In the genomic region with DNA sequence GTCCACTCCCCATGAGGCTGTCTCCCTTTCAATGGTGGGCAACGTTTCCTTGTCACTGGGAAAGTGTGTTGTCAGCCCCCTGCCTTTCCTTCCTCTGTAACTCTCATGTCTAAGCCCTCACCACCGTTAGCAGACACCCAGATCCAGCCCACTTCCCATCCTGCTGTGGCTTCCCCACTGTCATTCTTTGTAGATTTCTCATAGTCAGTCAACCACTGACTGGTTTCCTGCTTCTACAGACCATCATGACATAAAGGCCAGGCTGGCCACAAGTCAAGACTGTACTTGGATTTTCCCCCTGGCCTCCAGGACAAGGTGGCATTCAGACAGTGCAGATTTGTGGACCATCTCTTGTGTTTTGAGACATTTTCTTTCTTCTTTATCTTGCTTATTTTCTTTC, we compare ENCODE assay signal across 13 mouse cellular contexts.
"Had no signal": no experiment of that assay in that cellular context is flagged by ENCODE, and none has a peak within 500 bp of the region (broad histone marks: within the 10 kb centered on the region; RNA-seq: fewer than 3 reads in every experiment).

No protein-coding gene starts in this region.

- H3K4me3 ChIP-seq: limb, embryonic 15.5 days; liver, embryonic 12.5 days; midbrain, embryonic 13.5 days; neural tube, embryonic 15.5 days; stomach, embryonic 15.5 days had no signal

- H3K27ac ChIP-seq: limb, embryonic 15.5 days; liver, embryonic 12.5 days; midbrain, embryonic 13.5 days; neural tube, embryonic 15.5 days; stomach, embryonic 15.5 days had no signal

- H3K9me3 ChIP-seq: limb, embryonic 15.5 days; liver, embryonic 12.5 days; midbrain, embryonic 13.5 days; neural tube, embryonic 15.5 days; stomach, embryonic 15.5 days had no signal

- H3K27me3 ChIP-seq: limb, embryonic 15.5 days; liver, embryonic 12.5 days; midbrain, embryonic 13.5 days; neural tube, embryonic 15.5 days; stomach, embryonic 15.5 days had no signal

- H3K4me1 ChIP-seq: liver, embryonic 12.5 days; neural tube, embryonic 15.5 days; stomach, embryonic 15.5 days had no signal

- H3K9ac ChIP-seq: limb, embryonic 15.5 days; liver, embryonic 12.5 days; lung, embryonic 14.5 days; midbrain, embryonic 13.5 days; neural tube, embryonic 15.5 days; stomach, embryonic 15.5 days had no signal

- DNase-seq: kidney, postnatal 25 days; layer of hippocampus, adult 9-11 months; layer of hippocampus, postnatal 36 days; lung, embryonic 14.5 days; lung, postnatal 10 days; lung, postnatal 4 days; right cerebral cortex, adult 18-20 months; thymus, postnatal 36 days had no signal

- H3K4me2 ChIP-seq: limb, embryonic 15.5 days; liver, embryonic 12.5 days; lung, embryonic 14.5 days; midbrain, embryonic 13.5 days; neural tube, embryonic 15.5 days; stomach, embryonic 15.5 days had no signal

- ATAC-seq: liver, embryonic 12.5 days; midbrain, embryonic 13.5 days had no signal

- H3K36me3 ChIP-seq: limb, embryonic 15.5 days; liver, embryonic 12.5 days; midbrain, embryonic 13.5 days; neural tube, embryonic 15.5 days; stomach, embryonic 15.5 days had no signal
